Mouse (Mus musculus): ENCODE measurements around the gene Kifc1.

GRCm38 (mm10) chr17:33931159-33931866 is 40.9 kb upstream of the Kifc1 start:
- TF ChIP-seq CTCF (IDR thresholded peaks at IDR 0.05; ENCODE audit: borderline replicate concordance, control insufficient read depth, extremely low read depth, insufficient read depth, low read length, poor library complexity) = no peak
- no peak for TF ChIP-seq POLR2A (IDR thresholded peaks at IDR 0.05; ENCODE audit: control insufficient read depth, extremely low read depth, insufficient read depth, low read length, poor library complexity)

All from thymus, adult 2 months (tissue).